Mouse (Mus musculus) liver, embryonic 12.5 days (tissue): ENCODE results near the gene Hexim2. TPM values are rescaled to one million over a fixed set of nuclear protein-coding genes. Genes with fewer than 3 reads are reported as not detected.

Experiments used
- ATAC-seq: fragments of 200-750 bp; cut with Nextera tagmentation; 2 replicates; pipeline ENCODE4 v1.8.0; 2017; ENCODE audit warnings: moderate number of reproducible peaks, mild to moderate bottlenecking, moderate library complexity
- H3K27ac ChIP-seq: fragments of 300-500 bp; sonication (generic); 2 replicates; pipeline ENCODE4 v1.5.1; 2016; ENCODE audit warnings: mild to moderate bottlenecking
- H3K27me3 ChIP-seq: fragments of 300-500 bp; sonication (generic); replicated peaks from 2 replicates; pipeline ENCODE4 v1.6.1; 2016; ENCODE audit warnings: mild to moderate bottlenecking, moderate library complexity
- H3K36me3 ChIP-seq: fragments of 300-500 bp; sonication (generic); 2 replicates; pipeline ENCODE4 v1.6.1; 2016; ENCODE audit warnings: mild to moderate bottlenecking, moderate library complexity
- H3K4me1 ChIP-seq: fragments of 300-500 bp; sonication (generic); 2 replicates; pipeline ENCODE4 v1.6.1; 2016
- H3K4me2 ChIP-seq: fragments of 300-500 bp; sonication (generic); 2 replicates; pipeline ENCODE4 v1.6.1; 2016; ENCODE audit warnings: mild to moderate bottlenecking, moderate library complexity
- H3K4me3 ChIP-seq: fragments of 300-500 bp; sonication (generic); 2 replicates; pipeline ENCODE4 v1.5.1; 2016; ENCODE audit warnings: mild to moderate bottlenecking, moderate library complexity
- H3K9ac ChIP-seq: fragments of 300-500 bp; sonication (generic); 2 replicates; pipeline ENCODE4 v1.6.1; 2016; ENCODE audit warnings: mild to moderate bottlenecking, moderate library complexity
- H3K9me3 ChIP-seq: fragments of 300-500 bp; sonication (generic); replicated peaks from 2 replicates; pipeline ENCODE4 v1.6.1; 2016; ENCODE audit warnings: mild to moderate bottlenecking, moderate library complexity
- WGBS: fragments of 180-500 bp; shearing (Covaris S2); methylation state at CpG from one replicate; pipeline ENCODE4 v1.1.7; 2016; ENCODE audit not compliant: insufficient replicate concordance; 5-methylcytosine and 5-hydroxymethylcytosine counted together
- polyA plus RNA-seq: library from polyadenylated mRNA; unstranded; fragments of >200 nt; fragmentation: Nextera tagmentation; extraction: Ambion mirVana; gene quantifications from 2 replicates; pipeline ENCODE4 v1.2.1, GENCODE M21; 2016

Gene Hexim2
- polyA plus RNA-seq, 1 experiment from 2014 or later: 9.5 TPM

DNA sequence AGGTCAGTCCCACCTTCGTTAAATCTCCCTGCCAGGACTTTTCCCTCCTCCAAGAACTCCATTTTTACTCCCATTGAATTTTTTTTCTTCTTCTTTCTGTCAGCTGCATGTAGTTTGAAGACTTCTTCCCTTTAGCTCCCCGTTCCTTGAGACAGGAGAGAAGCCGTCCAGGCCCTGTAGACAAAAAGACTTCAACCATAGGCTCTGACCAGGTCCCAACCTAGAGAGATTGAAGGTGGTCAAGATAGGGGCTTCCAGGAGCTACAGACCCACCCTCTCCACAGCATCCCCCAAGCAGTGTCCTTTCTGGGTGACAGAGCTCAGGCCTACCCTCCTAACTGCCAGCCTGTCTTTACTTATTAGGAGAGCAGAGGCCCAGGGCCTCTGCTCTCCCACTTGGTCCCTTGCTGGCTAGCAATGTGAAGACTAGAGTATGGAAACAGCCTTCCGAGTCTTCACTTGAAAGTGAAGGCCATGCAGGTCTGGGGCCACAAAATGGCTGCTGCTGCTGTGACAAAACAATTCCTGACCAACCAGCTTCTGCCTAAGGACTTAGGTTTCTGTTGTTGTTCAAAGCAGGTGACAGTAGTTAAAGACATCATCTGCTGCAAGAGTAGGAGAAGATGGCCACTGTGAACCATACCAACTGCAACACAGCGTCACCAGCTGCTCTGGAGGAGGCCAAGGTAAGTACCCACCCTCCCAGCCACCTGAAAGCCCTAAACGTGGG lies 1.4 kb downstream of the Hexim2 start:
- Histone ChIP-seq H3K4me2 (peak overlapping the region; percentile 81), H3K9me3 (no peaks in the 10 kb centered on the region), H3K27ac (peak overlapping the region; percentile 96), H3K4me3 (peak overlapping the region; percentile 54), H3K9ac (peak overlapping the region; percentile 100), H3K4me1 (peaks cover 61% of the 10 kb centered on the region), H3K36me3 (peaks cover 10% of the 10 kb centered on the region), H3K27me3 (no peaks in the 10 kb centered on the region)
- peak; percentile 13 for ATAC-seq
- WGBS: 38% methylated on average over 6 of the region's 6 CpGs

DNA sequence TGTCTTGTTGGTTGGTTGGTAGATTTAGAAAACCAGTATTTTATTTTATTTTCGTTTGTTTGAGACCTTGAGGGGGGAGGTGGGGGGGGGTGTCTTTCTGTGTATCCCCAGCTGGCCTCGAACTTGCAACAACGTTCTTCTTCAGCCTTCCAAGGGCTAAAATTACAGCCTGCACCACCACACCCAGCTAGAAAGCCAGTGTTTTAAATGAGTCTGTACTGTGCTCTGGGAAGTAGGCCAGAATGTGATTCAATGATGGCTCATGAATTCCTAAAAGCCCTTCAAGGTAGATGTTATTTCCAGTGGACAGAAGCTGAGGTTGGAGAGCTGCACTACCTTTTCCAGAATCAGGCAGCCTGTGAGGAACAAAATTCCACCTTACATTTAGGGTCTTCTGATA lies 2.0 kb downstream of the Hexim2 start:
- Histone ChIP-seq H3K27me3 (no peaks in the 10 kb centered on the region), H3K4me1 (peaks cover 61% of the 10 kb centered on the region), H3K9me3 (no peaks in the 10 kb centered on the region), H3K36me3 (peaks cover 16% of the 10 kb centered on the region), H3K4me3 (peak overlapping the region; percentile 54), H3K9ac (peak overlapping the region; percentile 100), H3K27ac (peak overlapping the region; percentile 96), H3K4me2 (peak overlapping the region; percentile 81)
- no peak for ATAC-seq
- WGBS: 38% methylated on average over 3 of the region's 3 CpGs

DNA sequence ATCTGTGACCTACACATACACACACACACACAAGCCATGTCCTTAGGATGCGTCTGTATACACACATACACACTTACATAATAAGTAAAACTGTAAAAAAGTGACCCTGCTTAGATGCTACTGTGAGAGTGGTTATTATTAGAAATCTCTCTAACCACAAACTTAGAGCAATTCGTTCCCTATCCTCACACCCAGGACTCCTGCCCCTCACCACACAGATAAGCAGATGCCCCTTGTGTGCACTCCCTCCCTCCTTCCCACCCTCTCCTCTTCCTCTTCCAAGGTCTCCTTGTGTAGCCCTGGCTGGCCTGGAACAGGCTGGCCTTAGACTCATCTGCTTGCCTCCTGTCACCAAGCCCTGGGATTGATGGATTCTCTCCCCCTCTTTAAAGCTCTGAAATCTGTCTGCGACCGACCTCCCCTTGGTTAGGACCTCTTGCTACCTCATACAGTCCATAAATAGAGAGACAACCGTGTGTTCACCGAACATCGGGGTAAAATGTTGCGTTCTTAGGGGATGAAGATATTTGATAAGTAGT lies 3.9 kb downstream of the Hexim2 start:
- Histone ChIP-seq H3K4me1 (peaks cover 59% of the 10 kb centered on the region), H3K4me3 (peak overlapping the region; percentile 54), H3K36me3 (peaks cover 26% of the 10 kb centered on the region), H3K9ac (peak overlapping the region; percentile 100), H3K27ac (peak overlapping the region; percentile 96), H3K4me2 (peak overlapping the region; percentile 81), H3K9me3 (no peaks in the 10 kb centered on the region), H3K27me3 (no peaks in the 10 kb centered on the region)
- 10% methylated on average over 8 of the region's 8 CpGs for WGBS
- peak; percentile 36; the same call in 1 of the 2 replicates for ATAC-seq

DNA sequence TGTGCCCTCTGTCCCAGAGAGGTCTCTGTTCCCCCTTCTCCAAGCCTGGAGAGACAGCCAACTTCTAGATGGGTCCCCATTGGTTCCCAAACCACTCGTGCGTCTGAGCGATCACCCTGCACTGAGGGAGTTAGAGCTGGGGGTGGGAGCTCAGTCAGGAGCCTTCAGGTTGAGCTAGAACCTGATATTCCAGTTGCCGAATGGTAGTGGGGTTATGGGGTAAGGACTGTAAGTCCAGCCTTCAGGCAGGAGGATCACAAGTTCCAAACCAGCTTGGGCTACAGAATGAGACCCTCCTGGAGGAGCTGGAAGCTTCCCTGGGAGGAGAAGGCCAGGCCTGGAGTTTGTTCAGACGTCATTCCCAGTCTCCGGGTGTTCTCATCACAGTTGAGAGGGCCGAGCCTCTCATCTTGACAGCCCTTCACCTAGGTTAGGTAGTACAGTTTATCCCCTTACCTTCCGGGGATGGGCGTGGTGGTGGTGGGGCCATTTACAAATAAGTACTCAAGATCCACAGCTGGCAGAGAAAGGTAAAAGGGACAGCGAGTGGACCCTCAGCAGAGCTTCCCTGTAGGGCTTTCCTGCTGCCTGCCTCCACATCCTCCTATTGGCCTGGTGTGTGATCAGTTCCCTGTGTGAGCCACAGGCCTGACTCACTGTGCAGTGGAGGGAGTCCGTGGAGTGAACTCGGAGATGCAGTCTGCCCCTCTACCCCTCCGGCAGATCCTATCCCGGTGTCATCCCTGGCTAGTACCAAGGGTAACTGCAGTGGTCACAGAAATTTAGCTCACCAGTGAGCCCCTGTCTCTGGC lies 7.9 kb downstream of the Hexim2 start:
- 73% methylated on average over 14 of the region's 14 CpGs for WGBS
- Histone ChIP-seq H3K4me3 (no peak overlapping the region), H3K36me3 (peaks cover 26% of the 10 kb centered on the region), H3K4me1 (peaks cover 69% of the 10 kb centered on the region), H3K27ac (peak overlapping the region; percentile 58), H3K9ac (no peak overlapping the region), H3K4me2 (no peak overlapping the region), H3K27me3 (no peaks in the 10 kb centered on the region), H3K9me3 (no peaks in the 10 kb centered on the region)
- ATAC-seq: no peak

DNA sequence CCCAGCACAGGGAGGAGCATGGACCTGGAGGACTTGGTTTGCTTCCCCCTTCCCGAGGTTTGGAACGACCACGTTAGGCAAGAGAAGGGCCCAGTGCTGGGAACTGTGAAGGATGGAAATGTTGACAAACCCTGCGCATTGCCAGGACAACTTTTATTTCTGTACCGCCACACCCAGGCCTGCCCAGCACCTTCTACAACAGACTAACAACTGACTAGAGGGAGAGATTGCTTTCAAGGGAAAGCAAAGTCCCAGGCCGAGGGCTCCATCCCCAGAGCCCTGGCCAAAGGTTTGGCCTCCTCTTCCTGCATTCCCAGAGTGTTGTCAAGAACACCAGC lies 8.5 kb downstream of the Hexim2 start:
- Histone ChIP-seq H3K4me1 (peaks cover 67% of the 10 kb centered on the region), H3K9ac (no peak overlapping the region), H3K27ac (peak overlapping the region; percentile 58), H3K9me3 (no peaks in the 10 kb centered on the region), H3K27me3 (no peaks in the 10 kb centered on the region), H3K4me2 (no peak overlapping the region), H3K4me3 (no peak overlapping the region), H3K36me3 (peaks cover 26% of the 10 kb centered on the region)
- ATAC-seq: no peak
- 63% methylated on average over 6 of the region's 6 CpGs for WGBS

DNA sequence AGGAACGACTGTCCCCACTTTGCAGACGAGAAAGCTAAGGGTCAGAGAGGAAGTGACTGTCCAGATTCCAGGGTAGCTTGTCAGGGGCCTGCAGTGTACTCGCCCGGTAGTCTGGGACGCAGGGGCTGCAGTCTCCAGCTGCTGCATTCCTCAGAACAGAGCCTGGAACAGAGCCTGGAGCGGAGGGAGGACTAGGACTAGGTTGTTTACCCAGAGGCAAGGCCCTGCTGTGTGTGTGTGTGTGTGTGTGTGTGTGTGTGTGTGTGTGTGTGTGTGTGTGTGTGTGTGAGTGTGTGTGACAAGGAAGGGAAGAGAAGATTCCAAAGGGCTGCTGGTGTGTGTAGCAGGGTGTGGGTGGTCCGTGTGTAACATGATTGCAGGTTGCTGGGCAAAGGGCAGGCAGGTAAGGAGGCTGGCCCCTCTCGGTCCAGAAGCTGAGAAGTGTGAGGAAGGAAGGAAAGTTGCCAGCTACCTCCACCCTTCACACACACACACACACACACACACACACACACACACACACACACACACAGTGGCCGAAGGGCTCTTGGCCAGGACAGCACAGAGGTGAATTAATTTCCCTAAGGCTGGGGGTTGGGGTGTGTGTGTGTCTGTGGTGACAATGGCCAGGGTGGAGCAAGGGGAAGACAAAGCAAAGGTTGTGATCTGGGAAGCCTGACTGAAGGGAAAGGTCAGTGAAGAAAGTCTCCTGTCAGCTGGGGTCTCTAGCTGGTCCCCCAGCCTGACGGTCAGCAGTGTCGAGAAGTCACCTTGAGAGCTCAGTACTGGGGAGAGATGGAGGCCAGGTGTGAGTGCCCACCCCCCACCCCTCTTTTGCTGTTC lies 9.1 kb downstream of the Hexim2 start:
- peaks cover 62% of the 10 kb centered on the region for H3K4me1 ChIP-seq
- H3K4me2 ChIP-seq: no peak overlapping the region
- no peaks in the 10 kb centered on the region for H3K9me3 ChIP-seq
- no peaks in the 10 kb centered on the region for H3K27me3 ChIP-seq
- ATAC-seq: no peak
- peak overlapping the region; percentile 58 for H3K27ac ChIP-seq
- no peak overlapping the region for H3K9ac ChIP-seq
- peaks cover 26% of the 10 kb centered on the region for H3K36me3 ChIP-seq
- H3K4me3 ChIP-seq: no peak overlapping the region
- 46% methylated on average over 11 of the region's 11 CpGs for WGBS

DNA sequence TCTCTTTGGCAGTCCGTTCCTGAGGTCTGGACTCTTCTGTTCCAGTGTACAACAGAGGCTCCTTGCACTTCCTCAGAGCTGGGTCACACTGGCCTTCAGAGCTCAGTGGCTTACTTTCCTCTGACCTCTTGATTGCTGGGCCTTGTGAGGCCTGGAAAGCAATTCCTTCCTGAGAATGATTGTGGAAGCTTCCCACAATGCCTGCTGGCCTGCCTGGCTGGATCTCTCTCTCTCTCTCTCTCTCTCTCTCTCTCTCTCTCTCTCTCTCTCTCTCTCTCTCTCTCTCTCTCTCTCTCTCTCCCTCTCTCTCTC lies 9.7 kb downstream of the Hexim2 start:
- peaks cover 60% of the 10 kb centered on the region for H3K4me1 ChIP-seq
- no peak overlapping the region for H3K4me3 ChIP-seq
- no peaks in the 10 kb centered on the region for H3K27me3 ChIP-seq
- H3K27ac ChIP-seq: peak overlapping the region; percentile 58
- H3K9ac ChIP-seq: no peak overlapping the region
- 29% methylated on average over 1 of the region's 1 CpGs for WGBS
- no peak for ATAC-seq
- no peak overlapping the region for H3K4me2 ChIP-seq
- no peaks in the 10 kb centered on the region for H3K9me3 ChIP-seq
- peaks cover 26% of the 10 kb centered on the region for H3K36me3 ChIP-seq

DNA sequence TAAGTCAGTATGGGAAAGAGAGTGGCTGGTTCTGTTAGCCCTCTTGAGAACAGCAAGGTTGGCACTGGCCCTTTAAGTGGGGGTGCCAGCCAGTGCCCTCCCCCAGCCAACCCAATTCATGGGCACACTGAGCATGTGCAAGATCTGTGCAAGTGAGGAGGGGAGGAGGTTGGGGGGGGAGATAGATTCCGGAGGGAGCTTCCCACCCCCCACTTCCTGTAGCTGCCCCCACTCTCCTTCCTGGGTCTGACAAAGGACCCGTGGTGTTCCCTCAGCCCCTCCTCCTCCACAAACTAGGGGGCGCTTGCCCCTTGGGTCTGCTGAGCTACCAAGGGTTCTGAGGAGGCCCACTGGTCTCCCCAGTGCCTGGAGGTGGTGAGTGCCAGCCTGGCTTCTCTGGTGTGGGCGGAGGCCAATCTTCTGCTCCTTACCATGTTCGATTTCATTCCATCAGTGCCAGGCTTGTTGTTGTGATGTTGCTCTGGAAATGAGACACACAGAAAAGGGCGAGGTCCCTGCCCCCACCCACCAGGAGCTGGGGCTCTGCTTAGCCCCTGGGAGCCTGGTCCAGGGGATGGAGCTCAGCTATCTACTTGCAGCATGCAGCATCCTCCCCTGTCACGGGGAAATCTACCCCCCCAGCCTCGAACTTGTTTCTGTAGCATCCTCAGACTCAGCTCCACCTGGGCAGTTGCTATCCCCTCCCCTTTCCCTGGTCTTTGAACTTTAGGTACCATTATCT lies 10.4 kb downstream of the Hexim2 start:
- peak overlapping the region; percentile 23; the same call in 1 of the 2 replicates for H3K4me2 ChIP-seq
- H3K27ac ChIP-seq: peak overlapping the region; percentile 58
- WGBS: 31% methylated on average over 8 of the region's 8 CpGs
- H3K36me3 ChIP-seq: peaks cover 26% of the 10 kb centered on the region
- ATAC-seq: no peak
- H3K9me3 ChIP-seq: no peaks in the 10 kb centered on the region
- H3K27me3 ChIP-seq: no peaks in the 10 kb centered on the region
- no peak overlapping the region for H3K9ac ChIP-seq
- H3K4me3 ChIP-seq: no peak overlapping the region
- H3K4me1 ChIP-seq: peaks cover 64% of the 10 kb centered on the region

DNA sequence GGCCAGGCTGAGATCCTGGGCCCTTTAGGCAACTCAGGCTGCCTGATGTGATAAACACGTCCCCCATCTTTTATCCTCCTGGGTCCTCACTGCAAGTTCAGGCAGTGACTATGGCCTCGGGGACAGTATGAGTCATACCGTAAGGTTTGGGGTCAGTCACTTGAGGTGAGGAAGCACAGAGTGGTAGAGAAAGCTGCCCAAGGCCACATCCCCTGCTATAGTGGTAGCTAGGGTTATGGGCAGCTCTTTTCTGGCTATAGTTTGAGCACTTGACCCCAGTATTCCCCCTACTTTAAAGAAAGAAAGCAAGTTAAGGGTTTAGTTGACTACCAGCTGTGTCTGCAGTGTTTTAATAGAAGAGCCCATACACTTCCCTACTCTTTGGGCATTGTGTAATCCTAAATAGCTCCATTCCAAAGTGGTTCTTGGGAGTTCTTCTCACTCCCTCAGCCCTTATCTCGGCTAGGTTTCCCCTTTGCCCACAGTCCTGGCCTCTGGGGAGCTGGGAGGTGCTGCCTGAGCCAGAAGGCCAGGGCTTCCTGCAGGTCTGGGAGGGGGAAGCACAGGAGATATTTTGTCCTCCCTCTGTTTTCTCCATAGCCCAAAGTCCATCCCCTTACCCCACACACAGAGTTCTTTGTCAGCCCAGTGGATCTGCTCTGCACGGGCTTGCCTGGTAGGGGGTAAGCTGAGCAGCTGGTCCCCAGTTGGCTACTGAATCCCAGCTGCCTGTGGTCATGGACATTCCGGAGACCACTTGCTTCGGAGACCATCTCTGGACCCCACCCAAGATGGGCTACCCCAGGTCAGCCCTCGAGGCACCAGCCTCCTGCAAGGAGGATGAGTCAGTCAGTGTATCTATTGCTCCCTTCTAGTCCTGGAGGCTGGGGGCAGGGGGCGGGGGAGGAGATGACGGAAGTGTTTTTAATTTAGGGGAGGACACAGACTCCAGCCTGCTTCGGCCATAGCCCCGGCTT lies 12.4 kb downstream of the Hexim2 start:
- 0 out of 2 replicates have a peak overlapping the region, but pooled peaks have one; percentile 6 for H3K9ac ChIP-seq
- H3K36me3 ChIP-seq: peaks cover 10% of the 10 kb centered on the region
- H3K4me3 ChIP-seq: no peak overlapping the region
- H3K27ac ChIP-seq: peak overlapping the region; percentile 65
- ATAC-seq: peak; percentile 25; the same call in 1 of the 2 replicates
- no peaks in the 10 kb centered on the region for H3K27me3 ChIP-seq
- peaks cover 66% of the 10 kb centered on the region for H3K4me1 ChIP-seq
- 28% methylated on average over 12 of the region's 12 CpGs for WGBS
- H3K9me3 ChIP-seq: no peaks in the 10 kb centered on the region
- H3K4me2 ChIP-seq: peak overlapping the region; percentile 23; the same call in 1 of the 2 replicates

DNA sequence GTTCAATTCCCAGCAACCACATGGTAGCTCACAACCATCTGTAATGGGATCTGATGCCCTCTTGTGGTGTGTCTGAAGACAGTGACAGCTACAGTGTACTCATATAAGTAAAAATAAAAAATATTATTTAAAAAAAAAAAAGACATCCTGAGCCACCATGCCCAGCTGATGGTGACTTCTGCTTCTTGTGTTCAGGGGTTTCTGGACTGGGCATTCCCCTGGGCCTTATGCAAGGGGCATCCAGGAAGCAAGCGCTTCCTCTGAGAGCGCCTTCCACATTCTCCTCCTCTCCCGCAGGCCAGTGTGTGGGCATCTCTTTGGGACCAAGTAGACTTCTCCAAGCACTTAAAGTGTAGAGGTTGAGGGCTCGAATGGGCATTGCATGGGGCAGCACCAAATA lies 14.2 kb downstream of the Hexim2 start:
- H3K9me3 ChIP-seq: no peaks in the 10 kb centered on the region
- H3K27me3 ChIP-seq: no peaks in the 10 kb centered on the region
- peaks cover 52% of the 10 kb centered on the region for H3K4me1 ChIP-seq
- no peak overlapping the region for H3K27ac ChIP-seq
- no peak overlapping the region for H3K4me3 ChIP-seq
- H3K4me2 ChIP-seq: no peak overlapping the region
- no peak overlapping the region for H3K9ac ChIP-seq
- no peaks in the 10 kb centered on the region for H3K36me3 ChIP-seq
- ATAC-seq: no peak
- WGBS: 79% methylated on average over 4 of the region's 4 CpGs
